Mouse (Mus musculus): Measurements from ENCODE around the gene Pin1rt1. TPM values are rescaled to one million over a fixed set of nuclear protein-coding genes. Genes with fewer than 3 reads are reported as not detected.
A peak's percentile ranks its signal among the peaks of the same experiment; 100 is the strongest.

Pin1rt1 gene
- polyA plus RNA-seq, 1 experiment from 2014 or later, result not detected

DNA sequence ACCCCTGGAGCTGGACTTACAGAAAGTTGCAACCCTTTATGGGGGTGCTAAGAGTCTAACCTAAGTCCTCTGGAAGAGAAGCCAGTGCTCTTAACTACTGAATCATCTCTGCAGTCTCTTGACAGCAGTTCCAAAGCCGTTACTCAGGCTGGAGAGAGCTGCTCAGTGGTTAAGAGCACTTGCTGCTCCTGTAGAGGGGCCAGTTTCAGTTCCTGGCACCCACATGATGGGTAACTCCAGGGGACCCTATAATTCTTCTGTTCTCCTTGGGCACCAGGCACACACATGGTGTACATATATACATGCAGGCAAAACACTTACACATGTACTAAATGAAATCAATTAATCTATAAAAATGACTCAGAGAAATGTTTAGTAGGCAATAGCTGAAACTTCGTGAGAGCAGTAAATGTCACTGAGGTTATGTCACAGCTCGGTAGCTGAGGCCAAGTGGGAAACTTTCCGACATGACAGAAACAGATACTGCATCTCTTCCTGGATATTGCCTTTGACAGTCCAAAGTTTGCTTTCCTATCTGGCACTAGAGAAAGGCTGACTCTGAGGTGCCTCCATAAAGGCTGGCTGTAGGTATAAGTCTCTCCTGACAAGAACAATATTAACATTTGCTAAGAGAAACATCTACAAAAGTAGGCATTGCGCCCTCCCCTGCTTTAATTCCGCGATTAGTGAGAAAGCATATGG is 24.2 kb upstream of the Pin1rt1 start:
- Histone ChIP-seq H3K9me3 (no peaks in the 10 kb centered on the region), H3K36me3 (no peaks in the 10 kb centered on the region), H3K4me2 (replicated peaks) (no peak overlapping the region), H3K9ac (replicated peaks) (no peak overlapping the region), H3K27me3 (peaks cover 43% of the 10 kb centered on the region), H3K27ac (replicated peaks) (no peak overlapping the region), H3K4me3 (no peak overlapping the region), H3K4me1 (peaks cover 23% of the 10 kb centered on the region; the same call in 1 of the 2 replicates)
- no peak for ATAC-seq (ENCODE audit: low FRiP score, low read depth)
- 61% methylated on average over 7 of the region's 7 CpGs for WGBS

DNA sequence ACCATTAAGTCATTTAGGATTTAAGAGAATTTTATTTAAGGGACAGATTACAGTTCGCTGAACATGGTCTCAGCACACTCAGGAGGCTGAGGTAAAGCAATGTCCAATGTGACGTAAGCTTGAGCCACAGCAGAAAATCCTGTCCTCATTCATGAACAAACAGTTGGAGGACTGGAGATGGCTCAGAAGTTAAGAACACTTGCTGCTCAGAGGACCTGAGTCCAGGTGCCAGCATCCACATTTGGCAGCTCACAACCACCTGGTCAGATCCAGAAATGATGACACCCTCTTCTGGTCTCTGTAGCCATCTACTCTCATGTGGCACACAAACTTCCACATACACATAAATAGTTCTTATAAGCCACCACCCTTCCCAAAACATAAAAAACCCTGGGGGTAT is 23.5 kb upstream of the Pin1rt1 start:
- Histone ChIP-seq H3K4me1 (peaks cover 23% of the 10 kb centered on the region; the same call in 1 of the 2 replicates), H3K36me3 (no peaks in the 10 kb centered on the region), H3K27ac (replicated peaks) (no peak overlapping the region), H3K9me3 (no peaks in the 10 kb centered on the region), H3K27me3 (peaks cover 43% of the 10 kb centered on the region), H3K4me3 (no peak overlapping the region), H3K4me2 (replicated peaks) (no peak overlapping the region), H3K9ac (replicated peaks) (no peak overlapping the region)
- ATAC-seq (ENCODE audit: low FRiP score, low read depth), result no peak
- 92% methylated on average over 2 of the region's 2 CpGs for WGBS

DNA sequence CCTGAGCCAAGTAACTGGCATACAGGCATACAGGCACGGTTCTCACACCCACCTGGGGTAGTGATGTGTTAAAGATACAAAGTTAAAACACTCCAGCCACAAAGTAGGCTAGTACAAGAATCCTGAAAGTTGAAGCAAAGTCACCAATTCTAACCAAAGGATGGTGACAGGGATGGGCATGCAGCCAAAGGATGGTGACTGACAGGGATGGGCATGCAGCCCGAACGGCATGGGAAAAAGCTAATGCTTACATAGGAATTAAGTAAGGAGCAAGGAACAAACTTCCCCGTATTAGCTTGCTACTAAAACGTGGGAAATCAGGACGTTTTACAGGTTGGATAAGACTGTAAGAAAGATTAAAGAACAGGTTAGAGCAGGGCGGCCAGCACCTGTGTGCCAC is 20.1 kb upstream of the Pin1rt1 start:
- peaks cover 16% of the 10 kb centered on the region for H3K27me3 ChIP-seq
- WGBS, result 73% methylated on average over 7 of the region's 7 CpGs

DNA sequence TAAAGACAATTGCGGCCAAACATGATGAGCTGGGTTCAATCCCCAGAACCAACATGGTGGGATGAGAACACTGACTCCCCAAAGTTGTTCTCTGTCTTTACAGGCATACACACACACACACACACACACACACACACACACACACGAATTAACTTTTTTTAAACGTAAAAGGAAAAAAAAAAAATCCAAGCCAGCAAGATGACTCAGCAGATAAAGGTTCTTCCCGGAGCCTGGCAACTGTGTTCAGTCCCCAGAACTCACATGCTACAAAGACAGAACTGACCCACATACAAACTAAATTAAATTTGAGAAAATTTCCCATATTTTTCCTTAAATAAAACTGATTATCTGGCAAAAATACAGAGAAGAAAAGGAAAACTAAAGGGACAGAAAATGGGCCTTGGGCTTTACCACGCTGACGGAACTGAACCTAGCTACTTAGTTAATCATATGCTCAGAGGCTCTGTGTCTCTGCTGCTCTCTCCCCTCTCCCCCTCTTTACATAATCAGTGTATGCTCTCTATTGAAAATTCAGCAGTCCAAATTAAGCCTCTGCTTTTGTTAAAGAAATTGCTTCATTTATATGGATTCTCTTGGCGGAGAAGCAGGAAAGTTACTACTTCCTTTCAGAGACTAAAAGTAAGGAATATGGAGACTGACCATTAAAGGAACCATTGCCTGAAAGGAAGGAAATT is 16.5 kb upstream of the Pin1rt1 start:
- no peaks in the 10 kb centered on the region for H3K36me3 ChIP-seq
- H3K27ac ChIP-seq (replicated peaks), result no peak overlapping the region
- no peak overlapping the region for H3K9ac ChIP-seq (replicated peaks)
- H3K4me2 ChIP-seq (replicated peaks), result no peak overlapping the region
- WGBS, result 62% methylated on average over 6 of the region's 7 CpGs
- no peak for ATAC-seq (ENCODE audit: low FRiP score, low read depth)
- no peaks in the 10 kb centered on the region for H3K9me3 ChIP-seq
- no peaks in the 10 kb centered on the region for H3K27me3 ChIP-seq
- no peaks in the 10 kb centered on the region for H3K4me1 ChIP-seq
- no peak overlapping the region for H3K4me3 ChIP-seq

More for the DNA sequence above, 20.1 kb upstream of the Pin1rt1 start:
- Histone ChIP-seq H3K9me3 (no peaks in the 10 kb centered on the region), H3K36me3 (no peaks in the 10 kb centered on the region), H3K4me2 (replicated peaks) (no peak overlapping the region), H3K4me3 (no peak overlapping the region), H3K9ac (replicated peaks) (no peak overlapping the region), H3K27ac (replicated peaks) (no peak overlapping the region), H3K4me1 (peaks cover 7% of the 10 kb centered on the region; the same call in 1 of the 2 replicates)
- no peak for ATAC-seq (ENCODE audit: low FRiP score, low read depth)

DNA sequence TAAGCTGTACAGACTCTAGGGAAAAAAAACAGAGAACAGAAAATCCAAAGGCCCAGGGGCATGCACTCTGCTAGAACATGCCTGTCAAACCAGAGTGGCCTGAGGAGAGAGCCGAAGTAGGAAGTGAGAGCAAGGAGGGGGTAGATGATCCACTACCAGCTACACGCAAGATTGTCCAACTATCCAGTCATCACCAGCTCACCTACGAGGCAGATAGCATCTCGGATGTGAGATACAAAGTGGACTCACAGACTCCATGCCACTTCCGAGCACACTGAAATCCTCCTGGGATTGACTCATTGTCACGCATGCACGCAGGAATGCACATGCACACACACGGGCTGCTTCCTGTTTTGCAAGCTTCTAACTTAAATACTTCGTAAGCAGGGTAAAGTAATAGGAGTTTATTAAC is 15.9 kb upstream of the Pin1rt1 start:
- no peak overlapping the region for H3K4me2 ChIP-seq (replicated peaks)
- H3K9me3 ChIP-seq, result no peaks in the 10 kb centered on the region
- WGBS, result 90% methylated on average over 9 of the region's 9 CpGs
- no peak overlapping the region for H3K9ac ChIP-seq (replicated peaks)
- H3K4me3 ChIP-seq, result no peak overlapping the region
- no peaks in the 10 kb centered on the region for H3K4me1 ChIP-seq
- ATAC-seq (ENCODE audit: low FRiP score, low read depth), result no peak
- H3K36me3 ChIP-seq, result no peaks in the 10 kb centered on the region
- H3K27ac ChIP-seq (replicated peaks), result no peak overlapping the region
- no peaks in the 10 kb centered on the region for H3K27me3 ChIP-seq

DNA sequence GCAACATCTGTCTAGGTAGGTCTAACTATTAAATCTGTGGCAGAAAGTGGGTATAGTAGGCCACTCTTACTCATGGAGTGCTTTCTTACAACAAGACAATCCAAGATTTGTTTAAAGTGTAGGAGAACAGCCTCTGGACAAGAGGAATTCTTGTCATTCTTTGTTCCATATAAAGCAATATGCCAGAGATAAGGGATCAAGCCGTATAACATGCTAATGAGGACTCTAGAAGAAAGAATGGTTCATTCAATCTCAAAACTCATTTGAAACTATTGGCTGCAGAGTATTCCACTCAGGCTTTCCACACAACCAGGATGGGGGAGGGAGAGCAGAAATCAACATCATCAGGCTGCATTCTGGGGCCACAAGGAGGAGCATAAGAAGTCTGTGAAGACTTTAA is 11.2 kb upstream of the Pin1rt1 start:
- no peak for ATAC-seq (ENCODE audit: low FRiP score, low read depth)
- no peak overlapping the region for H3K4me2 ChIP-seq (replicated peaks)
- H3K9me3 ChIP-seq, result no peaks in the 10 kb centered on the region
- H3K27me3 ChIP-seq, result no peaks in the 10 kb centered on the region
- 54% methylated on average over 1 of the region's 1 CpGs for whole genome bisulfite sequencing
- H3K36me3 ChIP-seq, result no peaks in the 10 kb centered on the region
- no peak overlapping the region for H3K27ac ChIP-seq (replicated peaks)
- H3K4me3 ChIP-seq, result no peak overlapping the region
- no peaks in the 10 kb centered on the region for H3K4me1 ChIP-seq
- no peak overlapping the region for H3K9ac ChIP-seq (replicated peaks)

DNA sequence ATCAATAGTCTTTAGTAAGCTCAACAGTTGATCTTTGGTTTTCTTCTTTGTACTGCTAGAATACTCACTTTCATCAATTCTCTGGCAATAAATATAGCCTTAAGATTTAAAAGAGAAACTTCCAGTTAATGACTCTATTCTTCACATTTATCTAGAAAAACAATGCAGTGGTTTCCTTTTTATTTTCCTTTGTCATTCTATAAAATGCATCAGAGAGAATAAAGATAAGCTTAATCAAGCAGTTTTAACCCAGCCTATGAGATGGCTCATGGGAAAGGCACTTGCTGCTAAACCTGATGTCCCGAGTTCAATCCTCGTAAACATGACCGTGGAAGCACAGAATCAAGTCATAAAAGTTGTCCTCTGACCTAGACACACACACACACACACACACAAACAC is 5.8 kb upstream of the Pin1rt1 start:
- Histone ChIP-seq H3K9me3 (no peaks in the 10 kb centered on the region), H3K36me3 (no peaks in the 10 kb centered on the region), H3K4me3 (no peak overlapping the region), H3K4me2 (replicated peaks) (no peak overlapping the region), H3K27ac (replicated peaks) (no peak overlapping the region), H3K27me3 (no peaks in the 10 kb centered on the region), H3K9ac (replicated peaks) (no peak overlapping the region), H3K4me1 (no peaks in the 10 kb centered on the region)
- no peak for ATAC-seq (ENCODE audit: low FRiP score, low read depth)
- WGBS, result 87% methylated on average over 3 of the region's 3 CpGs

DNA sequence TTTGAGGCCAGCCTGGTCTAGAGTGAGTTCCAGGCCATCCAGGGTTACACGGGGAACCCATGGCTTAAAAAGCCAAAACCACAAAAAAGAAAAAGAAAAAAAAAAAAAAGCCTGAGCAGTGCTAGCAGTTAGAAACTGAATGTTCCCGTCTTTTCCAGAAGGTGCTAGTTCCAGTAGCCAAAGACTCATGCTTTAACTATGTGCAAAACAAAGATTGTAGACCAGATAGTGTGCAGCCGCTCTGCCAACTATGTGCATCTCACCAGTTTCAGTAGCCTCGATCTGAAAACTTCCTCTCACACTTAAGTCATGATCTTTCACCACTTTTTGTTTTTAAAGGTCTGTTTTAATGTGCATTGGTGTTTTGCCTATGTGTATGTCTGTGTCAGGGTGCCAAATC is 1.6 kb upstream of the Pin1rt1 start:
- 89% methylated on average over 4 of the region's 4 CpGs for WGBS
- no peak overlapping the region for H3K9ac ChIP-seq (replicated peaks)
- 0 out of 2 replicates have a peak, but pooled peaks cover 1% of the 10 kb centered on the region for H3K4me1 ChIP-seq
- H3K27me3 ChIP-seq, result peaks cover 7% of the 10 kb centered on the region
- H3K4me2 ChIP-seq (replicated peaks), result no peak overlapping the region
- H3K27ac ChIP-seq (replicated peaks), result no peak overlapping the region
- no peaks in the 10 kb centered on the region for H3K36me3 ChIP-seq
- ATAC-seq (ENCODE audit: low FRiP score, low read depth), result no peak
- no peak overlapping the region for H3K4me3 ChIP-seq
- H3K9me3 ChIP-seq, result no peaks in the 10 kb centered on the region

DNA sequence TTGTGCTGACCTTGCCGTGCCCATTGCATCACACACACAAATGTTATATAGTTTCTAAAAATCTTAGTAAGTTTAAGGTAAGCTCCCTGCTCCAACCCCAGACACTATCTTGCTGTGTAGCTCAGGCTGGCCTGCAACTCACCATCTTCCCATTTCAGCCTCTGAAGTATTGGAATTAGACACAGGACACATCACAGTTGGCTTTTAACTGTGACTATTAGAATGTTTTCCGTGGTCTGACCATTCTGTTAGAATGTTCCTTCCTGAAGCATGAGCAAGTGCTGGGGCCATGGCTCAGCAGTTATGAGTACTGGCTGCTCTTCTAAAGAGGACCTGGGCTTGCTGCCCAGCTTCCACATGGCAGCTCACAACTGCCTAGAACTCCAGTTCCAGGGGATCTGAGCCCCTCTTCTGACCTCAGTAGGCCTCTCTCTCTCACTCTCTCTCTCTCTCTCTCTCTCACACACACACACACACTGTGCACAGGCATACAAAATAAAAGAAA is 1.1 kb upstream of the Pin1rt1 start:
- H3K9ac ChIP-seq (replicated peaks), result no peak overlapping the region
- H3K4me1 ChIP-seq, result 0 out of 2 replicates have a peak, but pooled peaks cover 3% of the 10 kb centered on the region
- WGBS, result 92% methylated on average over 2 of the region's 2 CpGs
- no peak overlapping the region for H3K4me3 ChIP-seq
- no peak overlapping the region for H3K4me2 ChIP-seq (replicated peaks)
- no peak for ATAC-seq (ENCODE audit: low FRiP score, low read depth)
- no peaks in the 10 kb centered on the region for H3K36me3 ChIP-seq
- H3K27ac ChIP-seq (replicated peaks), result no peak overlapping the region
- H3K27me3 ChIP-seq, result peaks cover 7% of the 10 kb centered on the region
- H3K9me3 ChIP-seq, result no peaks in the 10 kb centered on the region

DNA sequence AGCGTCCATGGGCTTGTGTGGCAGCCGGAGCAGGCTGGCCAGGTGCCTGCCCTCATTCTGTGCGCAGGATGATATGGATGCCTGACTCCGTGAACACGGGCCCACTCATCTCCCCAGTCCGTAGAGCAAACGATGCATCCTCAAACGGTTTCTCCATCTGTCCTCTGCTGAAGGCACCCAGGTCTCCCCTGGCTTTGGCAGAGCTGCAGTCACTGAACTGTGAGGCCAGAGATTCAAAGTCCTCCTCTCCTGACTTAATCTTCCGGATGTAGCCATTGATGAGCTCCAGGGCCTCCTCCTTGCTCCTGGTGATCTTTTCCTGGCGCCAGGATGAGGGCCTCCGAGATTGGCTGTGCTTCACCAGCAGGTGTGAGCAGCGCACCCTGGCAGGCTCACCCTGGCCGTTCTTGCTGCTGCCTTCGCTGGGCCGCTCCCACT is 1.9 kb downstream of the Pin1rt1 start:
- Histone ChIP-seq H3K27me3 (peaks cover 7% of the 10 kb centered on the region), H3K27ac (replicated peaks) (no peak overlapping the region), H3K9me3 (no peaks in the 10 kb centered on the region), H3K4me1 (peaks cover 20% of the 10 kb centered on the region), H3K4me3 (no peak overlapping the region), H3K36me3 (no peaks in the 10 kb centered on the region), H3K9ac (replicated peaks) (no peak overlapping the region), H3K4me2 (replicated peaks) (no peak overlapping the region)
- WGBS, result 36% methylated on average over 15 of the region's 15 CpGs
- ATAC-seq (ENCODE audit: low FRiP score, low read depth), result no peak

DNA sequence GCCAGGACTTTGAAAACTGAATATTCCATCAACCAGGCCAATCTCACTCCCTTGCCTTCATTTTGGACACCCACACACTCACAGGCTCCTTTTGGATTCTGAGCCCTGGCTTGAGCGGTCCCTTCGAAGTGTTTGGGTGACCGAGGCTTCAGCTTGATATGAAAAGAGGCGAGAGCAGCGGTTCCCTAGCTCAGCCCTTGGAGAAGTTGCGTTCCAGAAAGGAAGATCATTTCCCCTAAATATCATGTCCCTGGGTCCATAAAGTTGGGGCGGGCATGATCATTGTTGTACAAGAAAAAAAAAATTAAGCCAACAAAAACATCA is 3.7 kb downstream of the Pin1rt1 start:
- H3K9me3 ChIP-seq, result no peaks in the 10 kb centered on the region
- peak overlapping the region; percentile 92 for H3K9ac ChIP-seq (replicated peaks)
- peaks cover 20% of the 10 kb centered on the region for H3K4me1 ChIP-seq
- peak overlapping the region; percentile 84 for H3K4me3 ChIP-seq
- H3K4me2 ChIP-seq (replicated peaks), result peak overlapping the region; percentile 69
- 3% methylated on average over 7 of the region's 7 CpGs for whole genome bisulfite sequencing
- peaks cover 9% of the 10 kb centered on the region; the same call in 1 of the 2 replicates for H3K36me3 ChIP-seq
- ATAC-seq (ENCODE audit: low FRiP score, low read depth), result no peak; the same call in 1 of the 2 replicates
- peak overlapping the region; percentile 94 for H3K27ac ChIP-seq (replicated peaks)
- H3K27me3 ChIP-seq, result peaks cover 7% of the 10 kb centered on the region
